ENCODE assay signal across 8 mouse cellular contexts in genomic region chr5:88720116-88721002, GRCm38 (mm10). TPM values are rescaled to one million over a fixed set of nuclear protein-coding genes. Genes with fewer than 3 reads are reported as not detected.
DNase-seq lines count a peak whose midpoint lies in the region; ATAC-seq lines count a peak whose summit lies in the region.

Gene Mob1b, plus strand, starts transcription at chr5:88720855.

- DNase-seq in CD4-positive, CD25-positive, alpha-beta regulatory T cell, adult 2 months (ENCODE audit: low read depth, low spot score) = peak; percentile 95
- DNase-seq in fibroblast of lung, adult 2 months (ENCODE audit: low read depth) = peak; percentile 88
- DNase-seq in kidney, postnatal 14 days = peak; percentile 99
- DNase-seq in liver, embryonic 13.5 days = peak; percentile 96
- peak; percentile 97 for DNase-seq in neural tube, embryonic 10.5 days (ENCODE audit: extremely low spot score, low spot score)

- WGBS in heart, embryonic 14.5 days = 1% methylated on average over 52 of the region's 54 CpGs
- under 1% methylated on average over 54 of the region's 54 CpGs for WGBS in liver, embryonic 13.5 days (ENCODE audit: insufficient replicate concordance)
- whole genome bisulfite sequencing in stomach, embryonic 16.5 days = under 1% methylated on average over 54 of the region's 54 CpGs

- H3K9me3 ChIP-seq in heart, embryonic 14.5 days (ENCODE audit: control insufficient read depth, low read length) = no peaks in the 10 kb centered on the region
- no peaks in the 10 kb centered on the region for H3K9me3 ChIP-seq in liver, embryonic 13.5 days (replicated peaks)
- H3K9me3 ChIP-seq in stomach, embryonic 16.5 days (replicated peaks; ENCODE audit: control insufficient read depth, low read length) = no peaks in the 10 kb centered on the region

- H3K9ac ChIP-seq in heart, embryonic 14.5 days (ENCODE audit: low read length) = peak within 1 kb of the TSS; percentile 99
- H3K9ac ChIP-seq in liver, embryonic 13.5 days = peak within 1 kb of the TSS; percentile 100
- peak within 1 kb of the TSS; percentile 95 for H3K9ac ChIP-seq in stomach, embryonic 16.5 days (ENCODE audit: low read length)

- peak; percentile 91 for ATAC-seq in heart, embryonic 14.5 days (ENCODE audit: insufficient number of reproducible peaks, insufficient read depth, low FRiP score, low read depth)
- peak; percentile 83 for ATAC-seq in liver, embryonic 13.5 days (ENCODE audit: low read depth)
- peak; percentile 99 for ATAC-seq in stomach, embryonic 16.5 days (ENCODE audit: insufficient read depth, low FRiP score)

- H3K27me3 ChIP-seq in heart, embryonic 14.5 days (ENCODE audit: control insufficient read depth, insufficient read depth, low read length) = no peaks in the 10 kb centered on the region
- no peaks in the 10 kb centered on the region for H3K27me3 ChIP-seq in liver, embryonic 13.5 days
- no peaks in the 10 kb centered on the region for H3K27me3 ChIP-seq in stomach, embryonic 16.5 days (ENCODE audit: control insufficient read depth, insufficient read depth, low read length)

- peak within 1 kb of the TSS; percentile 88 for H3K27ac ChIP-seq in brown adipose tissue, adult 24 weeks (replicated peaks; ENCODE audit: low read depth, low read length)
- H3K27ac ChIP-seq in heart, embryonic 14.5 days (replicated peaks in 1 of 2; ENCODE audit: control insufficient read depth in 1 of 2, insufficient read depth in 1 of 2, low read depth in 2 of 2, low read length in 2 of 2) = peak within 1 kb of the TSS; percentile 85 to 96
- peak within 1 kb of the TSS; percentile 97 for H3K27ac ChIP-seq in liver, embryonic 13.5 days
- H3K27ac ChIP-seq in stomach, embryonic 16.5 days (ENCODE audit: low read length) = peak within 1 kb of the TSS; percentile 93

- peak within 1 kb of the TSS; percentile 88 for H3K4me2 ChIP-seq in heart, embryonic 14.5 days (ENCODE audit: low read length)
- H3K4me2 ChIP-seq in liver, embryonic 13.5 days = peak within 1 kb of the TSS; percentile 92
- H3K4me2 ChIP-seq in stomach, embryonic 16.5 days (ENCODE audit: low read depth, low read length) = peak within 1 kb of the TSS; percentile 95

- no peaks in the 10 kb centered on the region for H3K36me3 ChIP-seq in heart, embryonic 14.5 days (ENCODE audit: control insufficient read depth, insufficient read depth, low read length)
- H3K36me3 ChIP-seq in liver, embryonic 13.5 days = no peaks in the 10 kb centered on the region
- no peaks in the 10 kb centered on the region for H3K36me3 ChIP-seq in stomach, embryonic 16.5 days (ENCODE audit: control insufficient read depth, insufficient read depth, low read length)

- peaks cover 9% of the 10 kb centered on the region; the same call in 1 of the 2 replicates for H3K4me1 ChIP-seq in brown adipose tissue, adult 24 weeks (ENCODE audit: control insufficient read depth, insufficient read depth, insufficient read length, low read length)
- H3K4me1 ChIP-seq in heart, embryonic 14.5 days (ENCODE audit: control insufficient read depth in 2 of 2, insufficient read depth in 2 of 2, low read length in 2 of 2) = peaks cover 2 to 31% of the 10 kb centered on the region in 2 experiments; a peak in 3 of 4 replicates
- peaks cover 42% of the 10 kb centered on the region for H3K4me1 ChIP-seq in liver, embryonic 13.5 days (replicated peaks)
- H3K4me1 ChIP-seq in stomach, embryonic 16.5 days (ENCODE audit: control insufficient read depth, insufficient read depth, low read length) = peaks cover 17% of the 10 kb centered on the region

- H3K4me3 ChIP-seq in brown adipose tissue, adult 24 weeks (ENCODE audit: insufficient read depth, low read depth, low read length) = peak within 1 kb of the TSS; percentile 77
- peak within 1 kb of the TSS; percentile 74 to 98 for H3K4me3 ChIP-seq in heart, embryonic 14.5 days (ENCODE audit: control insufficient read depth in 1 of 2, insufficient read depth in 1 of 2, low read depth in 1 of 2, low read length in 2 of 2)
- peak within 1 kb of the TSS; percentile 100 for H3K4me3 ChIP-seq in liver, embryonic 13.5 days (replicated peaks)
- peak within 1 kb of the TSS; percentile 95 for H3K4me3 ChIP-seq in stomach, embryonic 16.5 days (replicated peaks; ENCODE audit: low read length)

RNA-seq across cellular contexts. Expression of gene Mob1b, which starts in this region (rescaled TPM):
- polyA plus RNA-seq in brown adipose tissue, adult 24 weeks (2012; ENCODE audit: insufficient read depth, insufficient read length, missing spikeins) = 13.9 and 26.0 TPM in 2 replicates
- polyA plus RNA-seq in heart, embryonic 14.5 days (2014; fragmentation: Nextera tagmentation; extraction: Ambion mirVana) = 29.2 and 31.0 TPM in 2 replicates
- 8.8 and 11.4 TPM in 2 replicates for polyA plus RNA-seq in liver, embryonic 13.5 days (2015; fragmentation: Nextera tagmentation; extraction: Ambion mirVana)
- polyA plus RNA-seq in stomach, embryonic 16.5 days (2015; fragmentation: Nextera tagmentation; extraction: Ambion mirVana) = 15.2 and 15.9 TPM in 2 replicates

Comparison
In these comparisons a context has a peak if more than half of its experiments do, and no peak if none do; other contexts are left out.
1. Peak in every context shown above with its lines: DNase-seq, ATAC-seq, H3K4me3 ChIP-seq and H3K27ac ChIP-seq.